ENCODE assay signal across 8 mouse cellular contexts in the genomic region with DNA sequence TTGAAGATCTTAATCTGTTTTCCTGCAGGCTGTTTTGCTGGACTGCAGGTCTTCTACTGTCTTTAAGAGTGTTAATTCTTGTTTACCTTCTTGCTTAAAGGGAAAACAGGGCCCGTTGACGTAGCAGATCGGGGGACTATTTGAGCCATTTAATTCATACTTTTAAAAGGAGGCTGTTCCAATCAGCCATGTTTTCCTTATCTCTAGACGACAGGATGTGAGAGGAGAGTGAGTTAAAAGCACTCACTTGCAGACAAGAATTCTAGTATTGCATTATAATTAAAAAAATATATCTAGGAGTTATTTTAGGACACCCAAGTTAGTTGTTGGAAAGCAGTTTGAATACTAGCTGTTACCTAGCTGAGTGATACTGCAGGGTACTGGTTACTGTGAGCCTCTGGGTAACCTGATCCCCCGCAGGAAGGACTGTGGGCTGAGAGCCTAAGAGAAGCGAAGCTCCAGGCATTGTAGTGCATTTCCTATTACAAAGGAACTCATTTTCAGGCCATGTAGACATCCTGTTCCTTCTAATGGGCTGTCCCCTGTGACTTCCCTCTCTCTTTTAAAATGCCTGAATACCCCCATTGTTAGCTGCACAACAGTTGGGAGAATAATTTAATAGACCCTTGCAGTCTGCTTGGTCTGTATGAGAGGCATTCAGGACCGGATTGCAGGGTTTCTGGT. TPM values are rescaled to one million over a fixed set of nuclear protein-coding genes. Genes with fewer than 3 reads are reported as not detected.
DNase-seq lines count a peak whose midpoint lies in the region; ATAC-seq and TF ChIP-seq lines count a peak whose summit lies in the region.

No protein-coding gene starts in this region.

- WGBS in forebrain, embryonic 11.5 days: under 1% methylated on average over 7 of the region's 7 CpGs
- WGBS in lung, adult 2 months: 6% methylated on average over 7 of the region's 7 CpGs
- 21% methylated on average over 7 of the region's 7 CpGs for WGBS in olfactory bulb, adult 2 months

- peaks cover 60% of the 10 kb centered on the region for H3K4me1 ChIP-seq in E14TG2a.4 (replicated peaks; ENCODE audit: low read depth, low read length)
- H3K4me1 ChIP-seq in forebrain, embryonic 11.5 days (replicated peaks; ENCODE audit: control insufficient read depth, insufficient read depth, low read length): peaks cover 22% of the 10 kb centered on the region
- H3K4me1 ChIP-seq in lung, adult 2 months (ENCODE audit: control insufficient read depth, insufficient read depth, low read length): peaks cover 15% of the 10 kb centered on the region
- H3K4me1 ChIP-seq in olfactory bulb, adult 2 months (ENCODE audit: control insufficient read depth, insufficient read depth, low read length): peaks cover 35% of the 10 kb centered on the region

- DNase-seq in B cell, adult 2 months: peak; percentile 32 to 36
- peak; percentile 67 for DNase-seq in forebrain, embryonic 11.5 days (ENCODE audit: low spot score)
- DNase-seq in induced T-regulatory cell, adult 2 months (ENCODE audit: low read depth): peak; percentile 51
- DNase-seq in lung, adult 2 months: peak; percentile 32
- DNase-seq in ovary, postnatal 14 days (ENCODE audit: low spot score): no peak
- DNase-seq in thymus, postnatal 10 days (ENCODE audit: low spot score in 2 of 2): no peak

- TF ChIP-seq POLR2A in lung, adult 2 months (IDR thresholded peaks at IDR 0.05; ENCODE audit: borderline replicate concordance, extremely low read depth, low read depth, low read length): peak; percentile 45; the same call in 1 of the 2 replicates
- no peak for TF ChIP-seq POLR2A in olfactory bulb, adult 2 months (IDR thresholded peaks at IDR 0.05; ENCODE audit: insufficient read depth, low read depth, low read length)

- no peak for ATAC-seq in forebrain, embryonic 11.5 days (replicated peaks; ENCODE audit: low FRiP score)

- H3K9ac ChIP-seq in forebrain, embryonic 11.5 days (ENCODE audit: low read length): peak overlapping the region; percentile 90

- H3K4me3 ChIP-seq in E14TG2a.4 (replicated peaks; ENCODE audit: low read length): peak overlapping the region; percentile 97
- peak overlapping the region; percentile 62 for H3K4me3 ChIP-seq in forebrain, embryonic 11.5 days (ENCODE audit: low read depth, low read length)
- peak overlapping the region; percentile 93 for H3K4me3 ChIP-seq in lung, adult 2 months (replicated peaks; ENCODE audit: extremely low read depth, low read depth, low read length)
- peak overlapping the region; percentile 68 for H3K4me3 ChIP-seq in olfactory bulb, adult 2 months (ENCODE audit: insufficient read depth, low read depth, low read length)

- no peak for TF ChIP-seq CTCF in E14TG2a.4 (conservative IDR thresholded peaks at IDR 0.05; ENCODE audit: low read length)
- no peak for TF ChIP-seq CTCF in lung, adult 2 months (IDR thresholded peaks at IDR 0.05; ENCODE audit: insufficient read depth, low read length)
- TF ChIP-seq CTCF in olfactory bulb, adult 2 months (IDR thresholded peaks at IDR 0.05; ENCODE audit: insufficient read depth, low read depth, low read length): no peak

- H3K36me3 ChIP-seq in E14TG2a.4 (ENCODE audit: insufficient read depth, low read length): peaks cover 30% of the 10 kb centered on the region
- no peaks in the 10 kb centered on the region for H3K36me3 ChIP-seq in forebrain, embryonic 11.5 days (ENCODE audit: control insufficient read depth, insufficient read depth, low read length)

- no peaks in the 10 kb centered on the region for H3K9me3 ChIP-seq in E14TG2a.4 (ENCODE audit: low read length)
- H3K9me3 ChIP-seq in forebrain, embryonic 11.5 days (ENCODE audit: control insufficient read depth, low read length): no peaks in the 10 kb centered on the region

- H3K27me3 ChIP-seq in E14TG2a.4 (ENCODE audit: insufficient read depth, low read length): no peaks in the 10 kb centered on the region
- H3K27me3 ChIP-seq in forebrain, embryonic 11.5 days (ENCODE audit: control insufficient read depth, insufficient read depth, low read length): no peaks in the 10 kb centered on the region; the same call in 1 of the 2 replicates

- peak overlapping the region; percentile 81 for H3K4me2 ChIP-seq in forebrain, embryonic 11.5 days (ENCODE audit: low read depth, low read length, severe bottlenecking)

- peak overlapping the region; percentile 95 for H3K27ac ChIP-seq in forebrain, embryonic 11.5 days (ENCODE audit: low read depth, low read length)
- peak overlapping the region; percentile 86 for H3K27ac ChIP-seq in olfactory bulb, adult 2 months (ENCODE audit: insufficient read depth, low read depth, low read length)

RNA-seq across cellular contexts. Expression of a gene that starts 2.1 kb away (rescaled TPM):
- polyA plus RNA-seq in forebrain, embryonic 11.5 days (2014; fragmentation: Nextera tagmentation; extraction: Ambion mirVana): 57.7 and 63.1 TPM in 2 replicates
- 81.2 and 85.4 TPM in 2 replicates for polyA plus RNA-seq in lung, adult 2 months (2012; rRNA removed)
- not detected in 2 replicates for polyA plus RNA-seq in olfactory bulb, adult 2 months (2012; ENCODE audit: insufficient read depth, insufficient read length, low replicate concordance, missing spikeins)

Comparison
In these comparisons a context has a peak if more than half of its experiments do, and no peak if none do; other contexts are left out.
1. DNase-seq: peak in B cell, adult 2 months (2 of 2), forebrain, embryonic 11.5 days (single experiment), induced T-regulatory cell, adult 2 months (single experiment) and lung, adult 2 months (single experiment); none in ovary, postnatal 14 days (single experiment) and thymus, postnatal 10 days (0 of 2).
2. Peak in every context shown above with its lines, with median percentiles within 50 percentile points of each other: H3K4me3 ChIP-seq.